ENCODE assay signal across 9 mouse cellular contexts in the genomic region with DNA sequence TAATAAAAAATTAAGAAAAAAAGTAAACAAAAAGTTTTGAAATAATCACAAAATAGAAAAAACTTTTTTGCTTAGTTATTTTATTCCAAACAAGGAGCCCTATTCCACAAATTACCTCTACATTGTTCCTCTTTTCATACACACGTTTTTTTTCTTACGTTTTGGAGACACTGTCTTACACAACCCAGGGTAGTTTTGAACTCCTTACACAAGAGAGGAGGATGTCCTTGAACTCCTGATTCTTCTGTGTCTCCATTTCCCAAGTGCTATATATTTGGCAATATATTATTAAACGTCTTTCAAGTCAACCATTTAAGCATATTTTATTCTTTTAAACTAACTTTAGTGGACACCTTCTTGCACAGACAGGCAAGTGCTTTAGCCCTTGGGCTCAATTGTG. TPM values are rescaled to one million over a fixed set of nuclear protein-coding genes. Genes with fewer than 3 reads are reported as not detected.
A peak's percentile ranks its signal among the peaks of the same experiment; 100 is the strongest.
DNase-seq lines count a peak whose midpoint lies in the region; ATAC-seq and TF ChIP-seq lines count a peak whose summit lies in the region.
"Had no signal": no experiment of that assay in that cellular context is flagged by ENCODE, and none has a peak within 500 bp of the region (broad histone marks: within the 10 kb centered on the region; RNA-seq: fewer than 3 reads in every experiment).

No protein-coding gene starts in this region.

- ATAC-seq in heart, embryonic 11.5 days (replicated peaks; ENCODE audit: insufficient number of reproducible peaks, low FRiP score, low TSS enrichment) = no peak; the same call in 1 of the 2 replicates
- ATAC-seq in hindbrain, embryonic 15.5 days (ENCODE audit: low FRiP score, low read depth) = 0 out of 2 replicates have a peak, but pooled peaks have one; percentile 10
- ATAC-seq in cerebellum, adult (ENCODE audit: insufficient number of reproducible peaks, low FRiP score, low TSS enrichment) = no peak

- H3K4me1 ChIP-seq in heart, embryonic 11.5 days (ENCODE audit: control insufficient read depth, insufficient read depth, low read length) = no peaks in the 10 kb centered on the region; the same call in none of the 2 replicates
- no peaks in the 10 kb centered on the region; the same call in 1 of the 2 replicates for H3K4me1 ChIP-seq in cortical plate, adult 2 months (ENCODE audit: control insufficient read depth, insufficient read depth, low read length)
- peaks cover 10% of the 10 kb centered on the region for H3K4me1 ChIP-seq in hindbrain, embryonic 15.5 days (replicated peaks)
- H3K4me1 ChIP-seq in midbrain, embryonic 10.5 days = peaks cover 9% of the 10 kb centered on the region

- no peaks in the 10 kb centered on the region for H3K27me3 ChIP-seq in heart, embryonic 11.5 days (ENCODE audit: control insufficient read depth, insufficient read depth, low read length)
- no peaks in the 10 kb centered on the region for H3K27me3 ChIP-seq in hindbrain, embryonic 15.5 days
- no peaks in the 10 kb centered on the region for H3K27me3 ChIP-seq in midbrain, embryonic 10.5 days (ENCODE audit: low read depth, poor library complexity, severe bottlenecking)

- no peak overlapping the region for H3K27ac ChIP-seq in heart, embryonic 11.5 days (ENCODE audit: low read depth, low read length)
- H3K27ac ChIP-seq in cortical plate, adult 2 months (ENCODE audit: insufficient read depth, low read length) = no peak overlapping the region
- H3K27ac ChIP-seq in hindbrain, embryonic 15.5 days (replicated peaks) = no peak overlapping the region
- H3K27ac ChIP-seq in midbrain, embryonic 10.5 days (replicated peaks) = 0 out of 2 replicates have a peak overlapping the region, but pooled peaks have one; percentile 89

- no peak overlapping the region for H3K9ac ChIP-seq in heart, embryonic 11.5 days (ENCODE audit: low read depth, low read length)
- H3K9ac ChIP-seq in hindbrain, embryonic 15.5 days = 0 out of 2 replicates have a peak overlapping the region, but pooled peaks have one; percentile 0

- H3K36me3 ChIP-seq in heart, embryonic 11.5 days (ENCODE audit: control insufficient read depth, insufficient read depth, low read length) = peaks cover 19% of the 10 kb centered on the region
- peaks cover 22% of the 10 kb centered on the region for H3K36me3 ChIP-seq in hindbrain, embryonic 15.5 days
- peaks cover 30% of the 10 kb centered on the region for H3K36me3 ChIP-seq in midbrain, embryonic 10.5 days

- intact Hi-C loops in left cerebral cortex, postnatal 4 days (cut with DNase I) = no loop called here

- peak overlapping the region; percentile 75; the same call in 1 of the 2 replicates for H3K4me3 ChIP-seq in heart, embryonic 11.5 days (ENCODE audit: low read depth, low read length)
- peak overlapping the region; percentile 94; the same call in 1 of the 2 replicates for H3K4me3 ChIP-seq in cortical plate, adult 2 months (ENCODE audit: insufficient read depth, low read length)
- H3K4me3 ChIP-seq in hindbrain, embryonic 15.5 days = peak overlapping the region; percentile 93
- peak overlapping the region; percentile 74 for H3K4me3 ChIP-seq in midbrain, embryonic 10.5 days

- no peaks in the 10 kb centered on the region for H3K9me3 ChIP-seq in heart, embryonic 11.5 days (replicated peaks; ENCODE audit: control insufficient read depth, low read length)
- H3K9me3 ChIP-seq in hindbrain, embryonic 15.5 days = no peaks in the 10 kb centered on the region
- no peaks in the 10 kb centered on the region for H3K9me3 ChIP-seq in midbrain, embryonic 10.5 days (replicated peaks)

- TF ChIP-seq CTCF in cortical plate, adult 2 months (IDR thresholded peaks at IDR 0.05; ENCODE audit: extremely low read depth, insufficient read depth, low read length) = no peak

- TF ChIP-seq POLR2A in cortical plate, adult 2 months (IDR thresholded peaks at IDR 0.05; ENCODE audit: extremely low read depth, insufficient read depth, low read length) = no peak

- 13% methylated on average over 3 of the region's 3 CpGs for WGBS in heart, embryonic 11.5 days (ENCODE audit: insufficient replicate concordance)
- WGBS in hindbrain, embryonic 15.5 days = 20% methylated on average over 3 of the region's 3 CpGs
- WGBS in midbrain, embryonic 10.5 days = 20% methylated on average over 3 of the region's 3 CpGs

- DNase-seq in heart, adult 11 months = no peak
- no peak for DNase-seq in midbrain, embryonic 10.5 days (ENCODE audit: low spot score)
- no peak for DNase-seq in urinary bladder, postnatal 25 days (ENCODE audit: low spot score)
- DNase-seq in left cerebral cortex, postnatal 4 days = no peak

- peak overlapping the region; percentile 46 for H3K4me2 ChIP-seq in heart, embryonic 11.5 days
- H3K4me2 ChIP-seq in hindbrain, embryonic 15.5 days = peak overlapping the region; percentile 44

RNA-seq across cellular contexts. Expression of a gene that starts 0.4 kb away (rescaled TPM):
- 707 and 751 TPM in 2 replicates for polyA plus RNA-seq in heart, embryonic 11.5 days (2014; fragmentation: Nextera tagmentation; extraction: Ambion mirVana)
- polyA plus RNA-seq in cortical plate, adult 2 months (2012; rRNA removed) = 488 and 492 TPM in 2 replicates
- 480 and 488 TPM in 2 replicates for polyA plus RNA-seq in hindbrain, embryonic 15.5 days (2015; fragmentation: Nextera tagmentation; extraction: Ambion mirVana)
- 490 and 491 TPM in 2 replicates for polyA plus RNA-seq in midbrain, embryonic 10.5 days (2016; fragmentation: Nextera tagmentation; extraction: Ambion mirVana)
- 100 to 1,000 TPM; 292 to 300 TPM for total RNA-seq in left cerebral cortex, postnatal 4 days (2021)

RNA-seq across cellular contexts. Expression of a gene that starts 17.4 kb away (rescaled TPM):
- polyA plus RNA-seq in heart, embryonic 11.5 days (2014; fragmentation: Nextera tagmentation; extraction: Ambion mirVana) = 0.28 and 0.77 TPM in 2 replicates
- polyA plus RNA-seq in cortical plate, adult 2 months (2012; rRNA removed) = 4.1 and 4.7 TPM in 2 replicates
- 1.4 and 2.1 TPM in 2 replicates for polyA plus RNA-seq in hindbrain, embryonic 15.5 days (2015; fragmentation: Nextera tagmentation; extraction: Ambion mirVana)
- polyA plus RNA-seq in midbrain, embryonic 10.5 days (2016; fragmentation: Nextera tagmentation; extraction: Ambion mirVana) = 2.3 and 2.4 TPM in 2 replicates
- 1 to 10 TPM; 6.2 to 8.1 TPM for total RNA-seq in left cerebral cortex, postnatal 4 days (2021)
- polyA plus RNA-seq: activated CD4-positive, CD25-positive, alpha-beta regulatory T cell, adult 4 months had no signal

RNA-seq across cellular contexts. Expression of a gene that starts 21.6 kb away (rescaled TPM):
- not detected in 2 replicates for polyA plus RNA-seq in heart, embryonic 11.5 days (2014; fragmentation: Nextera tagmentation; extraction: Ambion mirVana)
- 0.40 and 0.42 TPM in 2 replicates for polyA plus RNA-seq in cortical plate, adult 2 months (2012; rRNA removed)
- 0.17 and 0.21 TPM in 2 replicates for polyA plus RNA-seq in hindbrain, embryonic 15.5 days (2015; fragmentation: Nextera tagmentation; extraction: Ambion mirVana)
- not detected in 2 replicates for polyA plus RNA-seq in midbrain, embryonic 10.5 days (2016; fragmentation: Nextera tagmentation; extraction: Ambion mirVana)
- total RNA-seq in left cerebral cortex, postnatal 4 days (2021) = under 1 TPM in 1 of 2 experiments, not detected in 1; 0.38 TPM
- polyA plus RNA-seq: activated CD4-positive, CD25-positive, alpha-beta regulatory T cell, adult 4 months had no signal

RNA-seq across cellular contexts. Expression of a gene that starts 49.8 kb away (rescaled TPM):
- polyA plus RNA-seq in heart, embryonic 11.5 days (2014; fragmentation: Nextera tagmentation; extraction: Ambion mirVana) = not detected in 2 replicates
- 0.25 and 0.35 TPM in 2 replicates for polyA plus RNA-seq in cortical plate, adult 2 months (2012; rRNA removed)
- polyA plus RNA-seq in hindbrain, embryonic 15.5 days (2015; fragmentation: Nextera tagmentation; extraction: Ambion mirVana) = not detected in 2 replicates
- not detected in 2 replicates for polyA plus RNA-seq in midbrain, embryonic 10.5 days (2016; fragmentation: Nextera tagmentation; extraction: Ambion mirVana)
- under 1 TPM in 1 of 2 experiments, not detected in 1; 0.78 TPM for total RNA-seq in left cerebral cortex, postnatal 4 days (2021)
- polyA plus RNA-seq: activated CD4-positive, CD25-positive, alpha-beta regulatory T cell, adult 4 months had no signal

RNA-seq across cellular contexts. Expression of a gene that starts 55.6 kb away (rescaled TPM):
- polyA plus RNA-seq in heart, embryonic 11.5 days (2014; fragmentation: Nextera tagmentation; extraction: Ambion mirVana) = 3.6 and 4.5 TPM in 2 replicates
- 20.5 and 20.8 TPM in 2 replicates for polyA plus RNA-seq in cortical plate, adult 2 months (2012; rRNA removed)
- polyA plus RNA-seq in hindbrain, embryonic 15.5 days (2015; fragmentation: Nextera tagmentation; extraction: Ambion mirVana) = 28.1 and 28.7 TPM in 2 replicates
- polyA plus RNA-seq in midbrain, embryonic 10.5 days (2016; fragmentation: Nextera tagmentation; extraction: Ambion mirVana) = 11.9 and 13.9 TPM in 2 replicates
- total RNA-seq in left cerebral cortex, postnatal 4 days (2021) = 10 to 100 TPM; 25.5 to 25.8 TPM
